Mouse (Mus musculus) olfactory bulb, adult 2 months (tissue): ENCODE results near the gene Aatk. TPM values are rescaled to one million over a fixed set of nuclear protein-coding genes. Genes with fewer than 3 reads are reported as not detected.

ENCODE experiments used
- H3K27ac ChIP-seq: fragments of 200-500 bp; 2 replicates; pipeline ENCODE4 v1.5.1; 2012; ENCODE audit warnings: low read depth, low read length; ENCODE audit not compliant: insufficient read depth
- H3K4me1 ChIP-seq: fragments of 200-500 bp; 2 replicates; pipeline ENCODE4 v1.6.1; 2012; ENCODE audit warnings: low read length; ENCODE audit not compliant: control insufficient read depth, insufficient read depth
- H3K4me3 ChIP-seq: fragments of 200-500 bp; 2 replicates; pipeline ENCODE4 v1.5.1; 2012; ENCODE audit warnings: mild to moderate bottlenecking, low read depth, low read length, moderate library complexity; ENCODE audit not compliant: insufficient read depth
- CTCF ChIP-seq: fragments of 200-500 bp; IDR thresholded peaks from 2 replicates; pipeline ENCODE4 v1.5.1; 2012; ENCODE audit warnings: low read depth, mild to moderate bottlenecking, low read length, moderate library complexity; ENCODE audit not compliant: insufficient read depth
- POLR2A ChIP-seq: fragments of 200-500 bp; IDR thresholded peaks from 2 replicates; pipeline ENCODE4 v1.6.1; 2012; ENCODE audit warnings: mild to moderate bottlenecking, low read depth, low read length, moderate library complexity; ENCODE audit not compliant: insufficient read depth
- WGBS: fragments of 180-500 bp; shearing (Covaris S2); methylation state at CpG from one replicate; pipeline ENCODE4 v1.1.7; 2018; 5-methylcytosine and 5-hydroxymethylcytosine counted together
- polyA plus RNA-seq: library from polyadenylated mRNA; stranded (reverse); fragments of >200 nt; gene quantifications from 2 replicates; pipeline ENCODE4 v1.2.4, GENCODE M21; 2012; ENCODE audit warnings: low replicate concordance; ENCODE audit not compliant: missing spikeins, insufficient read depth, insufficient read length

Aatk gene
- polyA plus RNA-seq, 1 experiment = not detected

DNA sequence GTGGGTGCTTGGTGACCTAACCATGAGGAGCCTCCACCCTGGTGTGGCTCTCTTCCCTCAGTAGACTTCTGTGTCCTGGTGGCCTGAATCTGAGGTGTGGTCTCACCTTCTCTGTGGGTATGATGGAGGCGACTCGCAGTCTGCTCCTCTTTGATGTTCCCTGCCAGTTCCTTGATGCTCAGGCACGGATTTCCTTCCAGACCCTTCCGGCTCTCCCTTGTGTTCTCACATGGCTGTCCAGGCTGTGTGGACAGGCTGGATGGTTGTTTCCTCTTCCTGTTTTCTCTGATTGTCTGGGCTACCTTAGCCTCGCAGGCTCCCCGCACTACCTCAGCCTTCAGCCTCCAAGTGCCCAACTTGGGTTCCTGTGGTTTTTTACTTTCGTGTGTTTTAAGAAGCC, 88.1 kb downstream of the Aatk start:
- Histone ChIP-seq H3K4me3 (no peak overlapping the region), H3K27ac (no peak overlapping the region), H3K4me1 (peaks cover 61% of the 10 kb centered on the region)
- WGBS = 84% methylated on average over 7 of the region's 7 CpGs
- TF ChIP-seq POLR2A (no peak), CTCF (no peak)

Other genes with a start within 250 kb of the Aatk start
- gene Chmp6, start 133.7 kb downstream of the Aatk start, polyA plus RNA-seq = not detected in 2 replicates
- gene Baiap2, start 104.4 kb downstream of the Aatk start, polyA plus RNA-seq = not detected in 2 replicates
- gene Cep131, start 39.7 kb upstream of the Aatk start, polyA plus RNA-seq = not detected in 2 replicates
- not detected in 2 replicates for gene Tepsin, start 51.6 kb upstream of the Aatk start, polyA plus RNA-seq
- gene Ndufaf8, start 51.8 kb upstream of the Aatk start, polyA plus RNA-seq = not detected in 2 replicates
- 77.6 TPM in 1 of 2 replicates, not detected in the other for gene Slc38a10, start 104.2 kb upstream of the Aatk start, polyA plus RNA-seq
- not detected in 2 replicates for gene Bahcc1, start 185.8 kb upstream of the Aatk start, polyA plus RNA-seq